Mouse (Mus musculus) adipocyte (in vitro differentiated cells): ENCODE data around the gene Csrnp3.
"Not testable (repeated sequence)": the region's sequence is repeated elsewhere in the genome, so short reads cannot be mapped to it uniquely, and the experiment has no call there.

Source experiments
- DNase-seq: peaks from one replicate; pipeline ENCODE4 v3.0.0-alpha.2; 2016; ENCODE audit warnings: low spot score

Gene Csrnp3

GRCm38 (mm10) chr2:65845551-65845950 lies at the start of gene Csrnp3:
TSS of gene Csrnp3 (plus strand) at chr2:65845767.
- DNase-seq: no peak

DNA sequence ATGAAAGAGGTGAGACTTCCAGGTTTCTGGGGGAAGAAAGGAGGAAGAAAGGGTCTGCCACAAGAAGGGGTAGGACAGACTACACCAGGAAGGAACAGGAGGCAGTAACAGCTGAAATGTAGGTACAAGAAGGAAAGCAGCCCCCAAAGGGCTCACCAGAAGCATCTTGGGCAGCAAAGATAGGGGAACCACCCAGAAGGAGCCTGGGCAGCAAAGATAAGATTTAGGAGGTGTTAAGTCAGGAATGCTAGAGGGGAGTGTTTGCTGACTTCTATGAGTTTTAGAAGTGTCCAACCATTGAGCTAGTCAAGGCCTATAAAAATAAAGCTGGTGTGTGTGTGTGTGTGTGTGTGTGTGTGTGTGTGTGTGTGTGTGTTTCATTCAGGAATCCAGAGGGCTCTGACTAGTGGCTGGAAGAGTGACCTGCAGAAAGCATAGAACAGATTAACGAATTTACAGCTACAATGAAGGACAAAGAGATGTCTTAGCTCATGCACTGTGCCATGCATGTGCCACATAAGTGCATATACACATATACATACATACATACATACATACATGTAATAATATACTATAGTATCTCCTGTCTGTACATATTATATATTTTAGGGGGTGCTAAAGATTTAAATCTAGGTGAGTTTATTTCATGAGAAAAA lies 44.4 kb upstream of the Csrnp3 start:
- no peak for DNase-seq

DNA sequence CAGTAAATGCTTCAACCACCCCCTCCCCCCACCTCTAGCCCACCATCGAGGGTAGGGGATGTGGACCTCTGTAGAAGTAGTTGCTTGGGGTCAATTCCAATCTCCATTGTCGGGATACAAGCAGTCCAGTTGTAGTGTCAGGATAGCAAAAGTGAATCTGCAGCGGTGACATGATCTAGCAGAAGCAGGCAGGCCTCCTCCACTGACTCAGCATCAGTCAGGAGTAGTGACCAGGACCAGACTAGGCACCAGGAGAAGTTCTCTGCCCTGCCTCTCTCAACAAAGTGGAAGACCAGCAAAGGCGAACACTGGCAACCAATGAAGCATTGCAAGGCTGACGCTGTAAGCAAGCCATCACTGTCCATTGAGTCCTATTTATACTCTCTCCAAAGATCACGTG lies 39.0 kb upstream of the Csrnp3 start:
- DNase-seq: no peak

GRCm38 (mm10) chr2:65811203-65811602 lies 34.4 kb upstream of the Csrnp3 start:
- not testable (repeated sequence) for DNase-seq

- peak; percentile 10 for DNase-seq
Observed at GRCm38 (mm10) chr2:65818080-65818796, 27.3 kb upstream of the Csrnp3 start.

GRCm38 (mm10) chr2:65820114-65820769 lies 25.3 kb upstream of the Csrnp3 start:
- no peak for DNase-seq

DNA sequence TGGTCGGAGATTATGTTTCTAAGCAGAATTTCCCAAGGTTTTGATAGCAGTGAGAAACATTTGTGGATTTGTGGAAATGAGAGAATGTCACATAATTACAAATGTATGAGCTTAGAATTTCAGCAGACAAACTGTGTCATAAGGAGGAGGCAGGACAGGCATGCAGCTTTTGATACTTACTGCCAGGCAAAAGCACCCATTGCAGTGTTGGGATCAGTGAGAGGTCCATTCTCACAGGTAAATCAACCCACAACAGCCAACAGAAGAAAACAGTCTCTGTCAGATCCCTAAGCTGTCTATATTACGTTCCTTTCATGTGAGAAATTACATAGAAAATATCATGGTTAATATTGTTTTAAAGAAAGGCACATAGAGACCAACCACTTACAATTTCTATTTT lies 19.3 kb upstream of the Csrnp3 start:
- no peak for DNase-seq

DNA sequence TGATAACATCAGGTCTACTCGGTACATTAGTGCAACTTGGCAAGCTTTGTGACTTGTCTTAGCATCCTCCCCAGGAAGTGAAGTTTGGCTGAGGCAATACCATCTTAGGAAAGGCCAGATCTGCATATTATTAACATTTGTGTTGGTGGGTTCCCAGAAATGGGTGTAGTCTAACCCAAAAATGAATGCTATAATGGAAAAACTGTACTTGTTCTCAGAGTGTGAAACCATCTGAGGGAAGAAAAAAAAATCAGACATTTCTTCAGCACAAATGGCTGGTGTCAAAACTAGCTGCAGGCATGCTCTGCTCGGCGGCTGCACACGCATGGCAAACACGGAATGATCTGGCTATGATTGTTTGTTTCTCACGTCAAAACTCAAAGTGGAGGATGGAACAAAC lies 18.8 kb upstream of the Csrnp3 start:
- DNase-seq: no peak

- no peak for DNase-seq
Observed at GRCm38 (mm10) chr2:65828699-65829098, 16.9 kb upstream of the Csrnp3 start.

GRCm38 (mm10) chr2:65832738-65833395 lies 12.7 kb upstream of the Csrnp3 start:
- DNase-seq: no peak

DNA sequence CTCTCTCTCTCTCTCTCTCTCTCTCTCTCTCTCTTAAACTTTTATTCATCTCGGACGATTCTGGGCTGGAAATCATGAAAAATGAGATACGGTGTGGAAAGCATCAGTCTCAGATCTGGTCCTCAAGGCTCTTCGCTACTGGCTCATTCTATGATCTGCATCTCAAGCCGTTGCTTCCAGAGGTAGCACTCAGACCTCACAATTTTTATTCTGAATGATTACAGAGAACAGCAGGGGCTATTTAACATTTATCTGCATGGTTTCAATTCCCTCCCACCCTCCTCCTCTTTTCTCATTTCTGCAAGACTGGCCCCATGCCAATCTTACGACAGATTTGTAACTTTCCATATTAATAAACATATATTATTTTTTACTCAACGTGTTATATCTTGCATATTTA lies 12.1 kb upstream of the Csrnp3 start:
- no peak for DNase-seq

- DNase-seq: no peak
Observed at GRCm38 (mm10) chr2:65841606-65842005, 4.0 kb upstream of the Csrnp3 start.

DNA sequence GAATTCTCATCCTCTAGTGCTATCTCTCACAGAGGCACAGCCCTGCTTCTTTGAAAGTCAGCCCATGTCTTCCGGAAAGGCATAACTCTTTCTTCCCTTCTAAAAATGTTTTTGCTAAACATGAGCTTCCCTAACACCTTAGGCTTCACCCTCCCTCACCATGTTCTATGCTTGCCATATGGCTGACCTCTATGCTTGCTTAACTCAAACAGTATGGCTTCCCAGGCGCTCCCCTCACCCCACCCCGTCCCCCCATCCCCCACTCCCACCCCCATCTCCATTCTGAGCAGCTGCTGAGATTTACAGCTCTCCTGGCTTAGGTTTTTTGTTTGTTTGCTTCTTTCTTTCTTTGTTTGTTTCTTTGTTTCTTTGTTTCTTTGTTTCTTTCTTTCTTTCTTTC lies 3.2 kb upstream of the Csrnp3 start:
- DNase-seq: no peak

GRCm38 (mm10) chr2:65846000-65846755 lies 611 bp downstream of the Csrnp3 start:
- DNase-seq: no peak

GRCm38 (mm10) chr2:65847463-65848110 lies 2.0 kb downstream of the Csrnp3 start:
- DNase-seq: no peak

- DNase-seq: no peak
Observed at GRCm38 (mm10) chr2:65848706-65849105, 3.1 kb downstream of the Csrnp3 start.

DNA sequence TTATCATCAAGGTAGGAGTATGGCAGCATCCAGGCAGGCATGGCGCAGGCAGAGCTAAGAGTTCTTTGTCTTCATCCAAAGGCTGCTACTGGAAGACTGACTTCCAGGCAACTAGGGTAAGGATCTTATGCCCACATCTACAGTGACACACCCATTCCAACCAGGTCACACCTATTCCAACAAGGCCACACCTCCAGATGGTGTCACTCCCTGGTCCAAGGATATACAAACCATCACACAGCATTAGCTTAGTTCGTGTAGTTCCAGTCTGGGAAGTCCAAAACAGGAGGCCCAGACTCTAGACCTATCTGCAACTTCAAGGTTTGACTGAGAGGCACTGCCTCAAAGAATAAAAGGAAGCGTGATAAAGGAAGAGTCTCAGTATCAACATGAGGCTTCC lies 4.7 kb downstream of the Csrnp3 start:
- not testable (repeated sequence) for DNase-seq

GRCm38 (mm10) chr2:65856791-65857190 lies 11.2 kb downstream of the Csrnp3 start:
- DNase-seq: no peak

- DNase-seq: no peak
Observed at GRCm38 (mm10) chr2:65859767-65860727, 14.5 kb downstream of the Csrnp3 start.

DNA sequence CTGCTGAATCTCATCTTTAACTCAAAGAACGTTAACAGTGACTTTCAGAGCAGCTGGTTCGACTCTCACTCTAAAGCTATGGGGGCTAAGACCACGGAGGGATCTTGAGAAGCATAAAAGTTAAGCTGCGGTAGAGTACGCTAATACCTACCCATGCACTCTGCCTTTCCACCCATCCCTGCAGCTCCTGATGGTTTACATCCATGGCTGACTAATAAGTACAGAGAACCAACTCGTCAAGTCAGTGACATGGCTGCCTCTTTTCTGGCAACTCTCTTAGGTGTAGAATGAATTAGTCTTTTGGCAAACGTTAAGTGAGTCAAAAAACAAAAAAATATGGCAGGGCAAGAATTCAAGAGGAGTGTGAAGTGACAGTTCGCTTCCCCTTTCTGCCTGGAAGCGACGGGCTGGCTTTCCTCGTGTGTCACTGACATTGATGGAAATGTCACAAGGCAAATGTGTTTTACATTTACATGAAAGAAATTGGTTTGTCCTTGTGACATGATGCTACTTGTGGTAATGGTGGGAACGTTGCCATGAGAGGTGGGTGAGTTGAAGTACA lies 19.3 kb downstream of the Csrnp3 start:
- DNase-seq: no peak
